Mouse (Mus musculus) lung, embryonic 16.5 days (tissue): ENCODE measurements at regions not wholly inside any gene's neighbourhood (a gene's known extent, or its start where the extent isn't known, plus 50 kb on each side); places are given as distances from the start of the nearest gene placed in this dataset. TPM values are rescaled to one million over a fixed set of nuclear protein-coding genes. Genes with fewer than 3 reads are reported as not detected.

Source experiments
- ATAC-seq: fragments of 200-750 bp; cut with Nextera tagmentation; 2 replicates; pipeline ENCODE4 v1.8.0; 2017; ENCODE audit warnings: low read depth, mild to moderate bottlenecking, moderate library complexity
- H3K27ac ChIP-seq: fragments of 300-500 bp; sonication (generic); 2 replicates; pipeline ENCODE4 v1.5.1; 2014; ENCODE audit warnings: mild to moderate bottlenecking, control low read depth, low read length
- H3K27me3 ChIP-seq: fragments of 300-500 bp; sonication (generic); 2 replicates; pipeline ENCODE4 v1.6.1; 2014; ENCODE audit warnings: low read depth, low read length, mixed read lengths; ENCODE audit not compliant: control insufficient read depth, insufficient read depth
- H3K36me3 ChIP-seq: fragments of 300-500 bp; sonication (generic); 2 replicates; pipeline ENCODE4 v1.6.1; 2014; ENCODE audit warnings: low read length; ENCODE audit not compliant: control insufficient read depth, insufficient read depth
- H3K4me1 ChIP-seq: fragments of 300-500 bp; sonication (generic); replicated peaks from 2 replicates; pipeline ENCODE4 v1.6.1; 2014; ENCODE audit warnings: low read length, mixed read lengths; ENCODE audit not compliant: control insufficient read depth, insufficient read depth
- H3K4me2 ChIP-seq: fragments of 300-500 bp; sonication (generic); 2 replicates; pipeline ENCODE4 v1.6.1; 2014; ENCODE audit warnings: low read depth, low read length, control low read depth
- H3K4me3 ChIP-seq: fragments of 300-500 bp; sonication (generic); 2 replicates; pipeline ENCODE4 v1.5.1; 2014; ENCODE audit warnings: mild to moderate bottlenecking, low read length, control low read depth
- H3K9ac ChIP-seq: fragments of 300-500 bp; sonication (generic); 2 replicates; pipeline ENCODE4 v1.6.1; 2014; ENCODE audit warnings: low read length, control low read depth
- H3K9me3 ChIP-seq: fragments of 300-500 bp; sonication (generic); 2 replicates; pipeline ENCODE4 v1.6.1; 2016; ENCODE audit warnings: low read length; ENCODE audit not compliant: control insufficient read depth
- WGBS: fragments of 180-500 bp; shearing (Covaris S2); extraction: QIAGEN DNeasy Blood & Tissue Kit; methylation state at CpG from one replicate; pipeline ENCODE4 v1.1.7; 2014; 5-methylcytosine and 5-hydroxymethylcytosine counted together
- microRNA-seq: library from miRNA; unstranded; fragments of <30 nt; microRNA quantifications from one replicate; pipeline ENCODE4, GENCODE M21; 2016

DNA sequence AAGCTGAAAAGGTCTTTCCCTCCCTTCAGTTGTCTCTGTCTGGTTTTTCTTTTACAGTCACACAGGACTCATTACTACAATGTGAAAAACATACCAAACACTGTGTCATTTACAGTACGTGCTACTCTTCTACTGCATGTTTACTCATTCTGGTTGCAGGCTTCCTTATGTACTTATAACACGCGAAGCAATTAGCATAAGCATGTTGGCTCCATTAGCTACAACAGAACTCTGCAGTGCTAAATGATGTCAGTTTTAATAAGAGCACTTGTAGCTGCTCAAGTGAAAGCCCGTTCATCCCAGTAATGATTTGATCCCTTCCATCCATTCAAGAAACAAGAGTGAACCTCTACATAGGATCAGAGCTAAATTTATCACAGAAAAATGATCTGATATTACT lies 199.2 kb downstream of the S1pr1 start:
- no peaks in the 10 kb centered on the region for H3K36me3 ChIP-seq
- H3K9ac ChIP-seq = no peak overlapping the region
- no peaks in the 10 kb centered on the region for H3K27me3 ChIP-seq
- WGBS = 81% methylated on average over 4 of the region's 4 CpGs
- H3K4me2 ChIP-seq = no peak overlapping the region
- ATAC-seq = no peak
- H3K4me1 ChIP-seq = no peaks in the 10 kb centered on the region
- no peak overlapping the region for H3K4me3 ChIP-seq
- H3K27ac ChIP-seq = no peak overlapping the region
- no peaks in the 10 kb centered on the region for H3K9me3 ChIP-seq

DNA sequence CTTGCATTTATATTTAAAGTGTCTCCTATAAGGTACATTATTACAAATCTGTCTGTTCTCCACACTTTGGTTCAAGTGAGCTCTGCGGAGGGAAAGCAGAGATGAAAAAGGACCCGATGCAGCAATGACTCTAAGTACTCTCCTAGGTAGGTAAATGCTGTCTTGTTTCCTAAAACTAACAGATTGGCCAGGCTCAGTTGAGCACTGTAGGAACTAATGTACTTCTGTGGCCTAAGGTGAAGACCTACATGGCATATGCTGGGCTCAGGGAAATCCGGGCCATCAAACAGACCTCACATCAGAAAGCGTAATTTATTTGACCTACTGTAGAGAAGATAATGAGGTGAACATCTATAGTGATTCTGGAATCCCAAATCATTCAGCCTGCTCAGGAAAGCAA lies 205.2 kb downstream of the S1pr1 start:
- Histone ChIP-seq H3K4me1 (no peaks in the 10 kb centered on the region), H3K27ac (no peak overlapping the region), H3K36me3 (no peaks in the 10 kb centered on the region), H3K4me2 (no peak overlapping the region), H3K27me3 (no peaks in the 10 kb centered on the region), H3K9ac (no peak overlapping the region), H3K4me3 (no peak overlapping the region), H3K9me3 (no peaks in the 10 kb centered on the region)
- no peak for ATAC-seq
- WGBS = 89% methylated on average over 4 of the region's 4 CpGs

- Histone ChIP-seq H3K4me1 (no peaks in the 10 kb centered on the region), H3K27ac (no peak overlapping the region), H3K9ac (no peak overlapping the region), H3K27me3 (no peaks in the 10 kb centered on the region), H3K4me2 (no peak overlapping the region), H3K4me3 (no peak overlapping the region), H3K9me3 (no peaks in the 10 kb centered on the region), H3K36me3 (no peaks in the 10 kb centered on the region)
- no peak for ATAC-seq
- WGBS = 72% methylated on average over 1 of the region's 1 CpGs
These were observed 217.5 kb downstream of the S1pr1 start for GRCm38 (mm10) chr3:115497420-115497819.

DNA sequence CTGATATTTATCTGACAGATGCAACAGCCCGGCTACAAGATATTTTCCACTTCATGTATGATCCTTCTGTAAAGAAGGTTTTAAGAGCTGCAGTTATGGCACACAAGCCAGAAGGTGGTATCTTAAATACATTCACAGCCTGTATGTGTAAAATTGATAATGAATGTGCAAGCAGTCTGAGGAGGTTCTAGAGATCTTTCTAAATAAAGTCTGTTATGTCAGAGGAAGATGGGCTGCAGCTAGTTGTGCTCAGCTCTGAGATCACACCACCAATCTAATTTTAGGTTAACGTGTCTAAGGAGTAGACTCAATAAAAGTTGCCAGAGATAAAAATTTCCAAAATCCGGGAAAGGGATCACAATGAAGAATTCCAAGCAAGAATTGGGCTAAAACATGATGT lies 218.8 kb downstream of the S1pr1 start:
- Histone ChIP-seq H3K4me2 (no peak overlapping the region), H3K9ac (no peak overlapping the region), H3K9me3 (no peaks in the 10 kb centered on the region), H3K36me3 (no peaks in the 10 kb centered on the region), H3K4me1 (no peaks in the 10 kb centered on the region), H3K27me3 (no peaks in the 10 kb centered on the region), H3K27ac (no peak overlapping the region), H3K4me3 (no peak overlapping the region)
- WGBS = 73% methylated on average over 3 of the region's 3 CpGs
- no peak for ATAC-seq

- no peaks in the 10 kb centered on the region for H3K36me3 ChIP-seq
- ATAC-seq = no peak
- H3K4me3 ChIP-seq = no peak overlapping the region
- no peak overlapping the region for H3K27ac ChIP-seq
- H3K9me3 ChIP-seq = peaks cover 2% of the 10 kb centered on the region; the same call in 1 of the 2 replicates
- no peaks in the 10 kb centered on the region for H3K27me3 ChIP-seq
- H3K4me1 ChIP-seq = no peaks in the 10 kb centered on the region
- H3K9ac ChIP-seq = no peak overlapping the region
- H3K4me2 ChIP-seq = no peak overlapping the region
These were observed 219.2 kb downstream of the S1pr1 start for GRCm38 (mm10) chr3:115495692-115496091.

DNA sequence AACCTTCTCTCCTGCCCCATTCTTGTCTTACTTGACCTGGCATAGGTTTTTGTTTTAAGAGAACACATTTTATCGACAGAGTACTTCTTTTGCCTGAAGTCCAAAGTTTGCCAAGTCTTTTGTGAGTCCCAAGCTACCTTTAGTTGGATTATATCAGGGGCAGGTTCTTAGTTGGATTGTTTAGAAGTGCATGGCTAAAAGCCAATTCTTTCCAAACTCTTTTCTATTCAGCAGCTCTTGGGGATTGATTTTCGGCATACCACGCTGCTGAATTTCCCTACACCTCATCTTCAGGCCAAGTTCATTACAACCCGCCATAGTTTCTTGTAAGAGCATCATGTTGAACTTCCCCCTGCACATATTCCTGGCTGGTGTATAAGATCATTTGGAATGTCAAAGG lies 245.9 kb downstream of the S1pr1 start:
- Histone ChIP-seq H3K4me2 (no peak overlapping the region), H3K27me3 (no peaks in the 10 kb centered on the region), H3K9me3 (no peaks in the 10 kb centered on the region), H3K9ac (no peak overlapping the region), H3K36me3 (no peaks in the 10 kb centered on the region), H3K27ac (no peak overlapping the region), H3K4me3 (no peak overlapping the region), H3K4me1 (no peaks in the 10 kb centered on the region)
- ATAC-seq = no peak
- WGBS = 83% methylated on average over 4 of the region's 4 CpGs

- no peak overlapping the region for H3K27ac ChIP-seq
- H3K9me3 ChIP-seq = no peaks in the 10 kb centered on the region
- 58% methylated on average over 2 of the region's 2 CpGs for WGBS
- no peak overlapping the region for H3K9ac ChIP-seq
- H3K4me1 ChIP-seq = no peaks in the 10 kb centered on the region
- no peak overlapping the region for H3K4me3 ChIP-seq
- no peak overlapping the region for H3K4me2 ChIP-seq
- no peaks in the 10 kb centered on the region for H3K36me3 ChIP-seq
- ATAC-seq = no peak
- no peaks in the 10 kb centered on the region for H3K27me3 ChIP-seq
These were observed 247.0 kb downstream of the S1pr1 start for GRCm38 (mm10) chr3:115467850-115468249.

- no peak overlapping the region for H3K27ac ChIP-seq
- H3K9ac ChIP-seq = no peak overlapping the region
- H3K36me3 ChIP-seq = no peaks in the 10 kb centered on the region
- H3K4me1 ChIP-seq = no peaks in the 10 kb centered on the region
- no peaks in the 10 kb centered on the region for H3K27me3 ChIP-seq
- 50% methylated on average over 3 of the region's 3 CpGs for WGBS
- no peak overlapping the region for H3K4me3 ChIP-seq
- H3K9me3 ChIP-seq = no peaks in the 10 kb centered on the region
- no peak for ATAC-seq
- no peak overlapping the region for H3K4me2 ChIP-seq
These were observed 252.2 kb downstream of the S1pr1 start for GRCm38 (mm10) chr3:115462623-115463022.

Small RNA genes in the stretch of these regions (microRNA-seq; reads per million reads assigned to microRNA genes)
- not detected for gene Gm25347
